Mouse (Mus musculus) midbrain, embryonic 16.5 days (tissue): ENCODE measurements at regions not wholly inside any gene's neighbourhood (a gene's known extent, or its start where the extent isn't known, plus 50 kb on each side); places are given as distances from the start of the nearest gene placed in this dataset.

Experiments
- ATAC-seq: fragments of 200-750 bp; cut with Nextera tagmentation; 2 replicates; pipeline ENCODE4 v1.8.0; 2017; ENCODE audit warnings: moderate TSS enrichment
- H3K27ac ChIP-seq: fragments of 300-500 bp; sonication (generic); 2 replicates; pipeline ENCODE4 v1.5.1; 2014; ENCODE audit warnings: mild to moderate bottlenecking, low read length, mixed read lengths
- H3K27me3 ChIP-seq: fragments of 300-500 bp; sonication (generic); 2 replicates; pipeline ENCODE4 v1.6.1; 2014; ENCODE audit warnings: low read depth, low read length, mixed read lengths; ENCODE audit not compliant: control insufficient read depth, insufficient read depth
- H3K36me3 ChIP-seq: fragments of 300-500 bp; sonication (generic); 2 replicates; pipeline ENCODE4 v1.6.1; 2014; ENCODE audit warnings: mild to moderate bottlenecking, low read length, moderate library complexity, mixed read lengths; ENCODE audit not compliant: control insufficient read depth, insufficient read depth
- H3K4me1 ChIP-seq: fragments of 300-500 bp; sonication (generic); 2 replicates; pipeline ENCODE4 v1.6.1; 2014; ENCODE audit warnings: mild to moderate bottlenecking, low read length, mixed read lengths; ENCODE audit not compliant: control insufficient read depth, insufficient read depth
- H3K4me2 ChIP-seq: fragments of 300-500 bp; sonication (generic); 2 replicates; pipeline ENCODE4 v1.6.1; 2014; ENCODE audit warnings: mild to moderate bottlenecking, low read length, mixed read lengths
- H3K4me3 ChIP-seq: fragments of 300-500 bp; sonication (generic); 2 replicates; pipeline ENCODE4 v1.5.1; 2014; ENCODE audit warnings: low read depth, mild to moderate bottlenecking, low read length, moderate library complexity, mixed read lengths
- H3K9ac ChIP-seq: fragments of 300-500 bp; sonication (generic); 2 replicates; pipeline ENCODE4 v1.6.1; 2014; ENCODE audit warnings: low read depth, low read length, mixed read lengths
- H3K9me3 ChIP-seq: fragments of 300-500 bp; sonication (generic); replicated peaks from 2 replicates; pipeline ENCODE4 v1.6.1; 2014; ENCODE audit warnings: mild to moderate bottlenecking, low read length, mixed read lengths; ENCODE audit not compliant: control insufficient read depth, poor library complexity, severe bottlenecking
- WGBS: fragments of 180-500 bp; shearing (Covaris S2); extraction: QIAGEN DNeasy Blood & Tissue Kit; methylation state at CpG from one replicate; pipeline ENCODE4 v1.1.7; 2014; 5-methylcytosine and 5-hydroxymethylcytosine counted together

GRCm38 (mm10) chr14:68307973-68308660, 986.0 kb downstream of the Synb start:
- H3K9ac ChIP-seq = no peak overlapping the region
- H3K27me3 ChIP-seq = no peaks in the 10 kb centered on the region
- H3K9me3 ChIP-seq = no peaks in the 10 kb centered on the region
- no peak overlapping the region for H3K27ac ChIP-seq
- H3K4me1 ChIP-seq = no peaks in the 10 kb centered on the region
- no peak overlapping the region for H3K4me3 ChIP-seq
- 86% methylated on average over 2 of the region's 2 CpGs for WGBS
- no peak overlapping the region for H3K4me2 ChIP-seq
- no peak for ATAC-seq
- no peaks in the 10 kb centered on the region for H3K36me3 ChIP-seq

- H3K36me3 ChIP-seq = no peaks in the 10 kb centered on the region
- no peaks in the 10 kb centered on the region for H3K4me1 ChIP-seq
- no peak overlapping the region for H3K4me3 ChIP-seq
- no peak overlapping the region for H3K9ac ChIP-seq
- no peak overlapping the region for H3K4me2 ChIP-seq
- no peak overlapping the region for H3K27ac ChIP-seq
- H3K27me3 ChIP-seq = no peaks in the 10 kb centered on the region
- H3K9me3 ChIP-seq = no peaks in the 10 kb centered on the region
- no peak for ATAC-seq
- 91% methylated on average over 8 of the region's 8 CpGs for WGBS
These were observed 988.9 kb downstream of the Synb start for GRCm38 (mm10) chr14:68305166-68305565.

GRCm38 (mm10) chr14:68301710-68302109, 992.4 kb downstream of the Synb start:
- Histone ChIP-seq H3K4me1 (no peaks in the 10 kb centered on the region), H3K27ac (no peak overlapping the region), H3K27me3 (no peaks in the 10 kb centered on the region), H3K4me3 (no peak overlapping the region), H3K4me2 (no peak overlapping the region), H3K9me3 (no peaks in the 10 kb centered on the region), H3K36me3 (no peaks in the 10 kb centered on the region), H3K9ac (no peak overlapping the region)
- 69% methylated on average over 4 of the region's 4 CpGs for WGBS
- ATAC-seq = no peak

GRCm38 (mm10) chr14:68285546-68285945, 1008.6 kb downstream of the Synb start:
- no peaks in the 10 kb centered on the region for H3K4me1 ChIP-seq
- 77% methylated on average over 3 of the region's 3 CpGs for WGBS
- H3K9me3 ChIP-seq = no peaks in the 10 kb centered on the region
- no peak overlapping the region for H3K4me3 ChIP-seq
- no peak for ATAC-seq
- H3K4me2 ChIP-seq = no peak overlapping the region
- H3K27me3 ChIP-seq = no peaks in the 10 kb centered on the region
- H3K27ac ChIP-seq = no peak overlapping the region
- no peaks in the 10 kb centered on the region for H3K36me3 ChIP-seq
- H3K9ac ChIP-seq = no peak overlapping the region

GRCm38 (mm10) chr14:68261436-68261835, 1032.7 kb downstream of the Synb start:
- Histone ChIP-seq H3K9me3 (no peaks in the 10 kb centered on the region), H3K4me2 (no peak overlapping the region), H3K4me1 (peaks cover 8% of the 10 kb centered on the region; the same call in 1 of the 2 replicates), H3K9ac (no peak overlapping the region), H3K27me3 (no peaks in the 10 kb centered on the region), H3K27ac (no peak overlapping the region), H3K36me3 (no peaks in the 10 kb centered on the region), H3K4me3 (no peak overlapping the region)
- ATAC-seq = no peak
- 57% methylated on average over 3 of the region's 3 CpGs for WGBS

GRCm38 (mm10) chr14:68246966-68247365, 1047.1 kb downstream of the Synb start:
- H3K27ac ChIP-seq = no peak overlapping the region
- H3K9ac ChIP-seq = no peak overlapping the region
- no peak for ATAC-seq
- H3K9me3 ChIP-seq = no peaks in the 10 kb centered on the region
- no peaks in the 10 kb centered on the region for H3K36me3 ChIP-seq
- no peak overlapping the region for H3K4me2 ChIP-seq
- 92% methylated on average over 2 of the region's 2 CpGs for WGBS
- no peak overlapping the region for H3K4me3 ChIP-seq
- H3K4me1 ChIP-seq = no peaks in the 10 kb centered on the region
- no peaks in the 10 kb centered on the region for H3K27me3 ChIP-seq

GRCm38 (mm10) chr14:68240146-68240545, 1054.0 kb downstream of the Synb start:
- Histone ChIP-seq H3K4me1 (no peaks in the 10 kb centered on the region), H3K9me3 (no peaks in the 10 kb centered on the region), H3K27ac (no peak overlapping the region), H3K4me2 (no peak overlapping the region), H3K27me3 (no peaks in the 10 kb centered on the region), H3K4me3 (no peak overlapping the region), H3K36me3 (no peaks in the 10 kb centered on the region), H3K9ac (no peak overlapping the region)
- 40% methylated on average over 7 of the region's 7 CpGs for whole genome bisulfite sequencing
- no peak for ATAC-seq

GRCm38 (mm10) chr14:68224152-68224551, 1069.9 kb downstream of the Synb start:
- no peak for ATAC-seq
- H3K9ac ChIP-seq = no peak overlapping the region
- H3K9me3 ChIP-seq = no peaks in the 10 kb centered on the region
- no peak overlapping the region for H3K4me2 ChIP-seq
- H3K27me3 ChIP-seq = no peaks in the 10 kb centered on the region
- no peak overlapping the region for H3K4me3 ChIP-seq
- no peak overlapping the region for H3K27ac ChIP-seq
- no peaks in the 10 kb centered on the region for H3K36me3 ChIP-seq
- 70% methylated on average over 3 of the region's 3 CpGs for WGBS
- peaks cover under 1% of the 10 kb centered on the region; the same call in 1 of the 2 replicates for H3K4me1 ChIP-seq

- Histone ChIP-seq H3K4me2 (no peak overlapping the region), H3K4me1 (peaks cover 6% of the 10 kb centered on the region), H3K36me3 (no peaks in the 10 kb centered on the region), H3K9ac (no peak overlapping the region), H3K9me3 (no peaks in the 10 kb centered on the region), H3K27me3 (no peaks in the 10 kb centered on the region), H3K27ac (no peak overlapping the region), H3K4me3 (no peak overlapping the region)
- WGBS = 72% methylated on average over 9 of the region's 9 CpGs
- no peak for ATAC-seq
These were observed 1075.0 kb downstream of the Synb start for GRCm38 (mm10) chr14:68219025-68219595.
